Mouse (Mus musculus) bone marrow macrophage, adult 2 months (primary cell): ENCODE measurements at regions not wholly inside any gene's neighbourhood (a gene's known extent, or its start where the extent isn't known, plus 50 kb on each side); places are given as distances from the start of the nearest gene placed in this dataset.

Source experiments
- H3K27ac ChIP-seq: 2 replicates; pipeline ENCODE4 v1.5.1; 2012; ENCODE audit warnings: low read depth, low read length; ENCODE audit not compliant: insufficient read depth
- H3K4me1 ChIP-seq: 2 replicates; pipeline ENCODE4 v1.6.1; 2012; ENCODE audit warnings: low read length; ENCODE audit not compliant: control insufficient read depth, insufficient read depth
- H3K4me3 ChIP-seq: 2 replicates; pipeline ENCODE4 v1.5.1; 2012; ENCODE audit warnings: mild to moderate bottlenecking, low read length, moderate library complexity; ENCODE audit not compliant: insufficient read depth
- CTCF ChIP-seq: IDR thresholded peaks from 2 replicates; pipeline ENCODE4 v1.5.1; 2012; ENCODE audit warnings: low read depth, mild to moderate bottlenecking, low read length, moderate library complexity
- POLR2A ChIP-seq: IDR thresholded peaks from 2 replicates; pipeline ENCODE4 v1.6.1; 2012; ENCODE audit warnings: mild to moderate bottlenecking, low read depth, low read length, borderline replicate concordance

DNA sequence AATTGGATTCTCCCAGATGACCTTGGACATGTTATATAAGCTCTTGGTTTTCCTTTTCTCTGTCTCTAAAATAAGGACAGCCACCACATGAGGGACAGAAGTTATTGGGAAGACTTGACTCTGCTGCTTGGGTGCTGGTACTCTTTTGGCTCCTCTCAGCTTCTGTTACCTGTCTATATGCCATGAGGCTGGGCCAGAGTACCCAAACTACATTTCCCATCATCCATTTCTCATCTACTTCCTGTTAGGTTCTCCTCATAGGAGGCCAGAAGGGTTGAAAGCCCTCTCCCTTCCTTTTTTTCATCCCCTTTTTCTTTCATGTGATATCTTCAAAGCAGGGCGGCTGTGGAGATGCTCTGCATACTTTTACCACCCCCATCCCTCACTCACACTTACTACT, 172.6 kb downstream of the 9530068E07Rik start:
- Histone ChIP-seq H3K4me1 (no peaks in the 10 kb centered on the region), H3K27ac (no peak overlapping the region), H3K4me3 (no peak overlapping the region)
- TF ChIP-seq CTCF (no peak), POLR2A (no peak)

DNA sequence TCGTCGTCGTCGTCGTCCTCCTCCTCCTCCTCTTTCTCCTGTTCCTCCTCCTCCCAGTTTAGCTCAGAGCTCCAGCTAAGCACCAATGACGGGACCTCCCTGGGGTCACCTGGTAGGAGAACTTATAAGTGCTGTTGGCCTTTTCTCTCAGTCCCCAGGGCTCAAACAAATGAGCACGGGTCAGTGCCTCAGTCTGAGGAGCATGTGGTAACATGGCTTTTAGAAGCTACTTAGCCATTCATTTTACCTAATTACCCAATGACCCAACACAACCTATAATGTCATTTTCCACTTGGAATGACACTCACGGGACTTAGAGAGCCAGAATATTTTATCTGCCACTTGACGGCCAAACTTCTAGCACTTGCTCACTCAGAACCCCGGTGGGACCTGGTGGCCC, 173.5 kb downstream of the 9530068E07Rik start:
- Histone ChIP-seq H3K4me3 (no peak overlapping the region), H3K27ac (no peak overlapping the region), H3K4me1 (no peaks in the 10 kb centered on the region)
- TF ChIP-seq CTCF (no peak), POLR2A (no peak)

DNA sequence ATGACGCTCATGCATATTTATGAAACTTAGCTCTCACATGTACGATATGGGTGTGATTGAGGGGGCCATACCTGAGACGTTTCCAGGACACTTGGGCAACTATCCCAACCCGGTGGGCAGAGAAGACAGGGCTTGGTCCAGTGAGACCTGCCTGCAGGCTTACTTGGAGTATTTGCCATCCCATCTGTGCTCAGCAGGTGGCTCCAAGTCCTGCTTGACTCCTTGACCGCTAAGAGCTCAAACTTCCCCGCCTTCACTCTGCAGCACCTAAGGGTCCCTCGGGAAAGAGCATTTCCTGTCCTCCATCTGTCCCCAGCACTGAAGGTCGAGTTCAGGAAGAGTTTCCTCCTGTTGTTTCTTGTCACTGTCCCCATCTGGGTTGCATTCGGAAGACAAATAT, 182.2 kb downstream of the 9530068E07Rik start:
- TF ChIP-seq CTCF (no peak), POLR2A (no peak)
- H3K4me1 ChIP-seq = no peaks in the 10 kb centered on the region
- H3K27ac ChIP-seq = no peak overlapping the region
- H3K4me3 ChIP-seq = no peak overlapping the region

DNA sequence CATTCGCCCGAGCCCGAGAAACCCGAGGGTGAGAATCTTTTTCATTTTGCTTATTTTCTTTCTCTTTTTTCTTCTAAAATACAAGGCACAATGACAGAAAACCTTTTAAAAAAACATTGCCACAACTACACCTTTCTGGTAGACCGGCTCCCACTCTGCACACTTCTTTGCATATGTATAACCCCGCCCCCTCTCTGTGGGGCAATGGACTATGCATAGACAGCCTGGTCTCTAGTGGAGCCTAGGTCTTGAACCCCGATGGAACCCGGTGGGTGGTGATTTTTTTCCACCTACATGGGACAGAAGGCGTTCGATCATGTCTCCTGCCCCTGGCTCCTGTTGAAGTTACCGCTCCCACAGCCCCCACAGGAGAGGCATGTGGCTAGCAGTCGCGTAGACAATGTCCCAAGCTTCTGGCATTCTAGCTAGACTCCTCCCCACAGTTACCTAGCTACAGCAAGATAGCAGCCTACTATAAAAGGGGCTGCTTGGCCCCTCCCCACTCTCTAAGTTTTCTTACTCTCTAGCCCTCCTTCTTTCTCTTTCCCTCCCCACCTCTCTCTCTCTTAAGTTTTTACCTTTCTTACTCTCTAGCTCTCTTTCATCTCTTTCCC, 183.6 kb downstream of the 9530068E07Rik start:
- Histone ChIP-seq H3K27ac (no peak overlapping the region), H3K4me3 (no peak overlapping the region), H3K4me1 (no peaks in the 10 kb centered on the region)
- TF ChIP-seq CTCF (no peak), POLR2A (no peak)

DNA sequence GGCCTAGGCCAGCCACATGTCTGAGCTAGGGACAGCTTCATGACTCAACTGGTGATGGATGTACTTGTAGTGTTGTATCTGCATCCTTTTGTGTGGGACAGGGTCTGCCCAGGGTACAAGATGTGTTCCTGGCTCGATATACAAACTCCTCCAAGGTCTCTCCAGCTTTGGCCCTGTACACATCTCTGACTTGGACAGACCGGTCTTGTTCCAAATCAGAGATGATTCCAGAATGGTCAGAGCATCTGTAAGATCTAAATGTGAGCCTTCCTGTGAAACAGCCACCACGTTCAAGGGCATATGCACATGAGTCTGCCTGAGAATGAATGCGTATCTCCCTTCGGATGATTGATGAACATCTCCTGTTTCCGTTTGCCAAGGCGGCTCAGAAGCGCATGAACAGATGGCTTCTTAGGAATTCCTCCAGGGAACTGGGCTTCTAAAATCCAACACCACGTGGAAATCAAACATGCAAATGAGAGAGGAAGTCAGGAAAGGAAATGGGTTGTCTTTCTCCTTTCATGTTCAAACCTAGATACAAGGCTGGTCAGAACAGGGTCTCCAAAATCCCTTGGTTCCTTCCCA, 172.7 kb upstream of the Fstl4 start:
- Histone ChIP-seq H3K27ac (no peak overlapping the region), H3K4me3 (no peak overlapping the region), H3K4me1 (no peaks in the 10 kb centered on the region)
- TF ChIP-seq CTCF (no peak), POLR2A (no peak)

DNA sequence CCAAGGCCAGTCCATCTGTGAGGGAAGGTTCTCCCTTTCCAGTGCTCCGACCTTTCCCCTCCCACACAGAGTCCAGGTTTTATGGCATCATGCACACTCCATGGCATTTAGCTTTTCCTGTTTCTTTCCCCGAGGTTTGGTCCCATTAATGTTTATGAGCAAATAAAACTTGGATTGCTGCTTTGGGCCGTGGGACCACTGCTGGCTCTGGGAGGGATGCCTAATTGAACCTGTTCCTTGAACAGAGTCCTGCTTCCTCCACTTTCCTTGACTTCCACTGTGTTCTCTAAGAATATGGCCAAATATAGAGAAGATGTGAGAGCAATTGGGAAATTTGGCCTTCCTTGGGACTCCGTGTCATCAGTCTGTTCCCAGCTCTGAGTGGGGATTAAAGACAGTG, 170.3 kb upstream of the Fstl4 start:
- no peaks in the 10 kb centered on the region for H3K4me1 ChIP-seq
- TF ChIP-seq CTCF (no peak), POLR2A (no peak)
- no peak overlapping the region for H3K27ac ChIP-seq
- H3K4me3 ChIP-seq = no peak overlapping the region

DNA sequence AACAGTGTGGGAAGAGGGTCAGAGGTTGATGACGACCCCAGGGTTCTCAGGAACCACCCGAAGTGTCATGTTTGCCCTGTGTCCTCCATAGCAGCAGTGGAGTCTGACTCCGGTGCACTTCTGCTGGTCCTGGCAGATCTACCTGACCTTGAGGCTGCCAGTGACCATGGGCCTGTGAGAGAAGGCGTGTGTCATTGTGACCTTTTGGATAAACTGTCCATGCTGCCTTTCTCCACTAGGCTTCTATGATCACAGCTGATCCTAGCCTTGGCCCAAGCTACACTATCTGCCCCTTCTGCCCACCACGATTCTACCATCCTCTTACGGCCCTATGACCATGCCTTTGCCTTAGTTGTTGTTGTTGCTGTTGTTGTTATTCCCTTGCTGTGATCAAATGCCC, 163.2 kb upstream of the Fstl4 start:
- Histone ChIP-seq H3K4me3 (no peak overlapping the region), H3K4me1 (no peaks in the 10 kb centered on the region), H3K27ac (no peak overlapping the region)
- TF ChIP-seq CTCF = no peak
- no peak for TF ChIP-seq POLR2A

DNA sequence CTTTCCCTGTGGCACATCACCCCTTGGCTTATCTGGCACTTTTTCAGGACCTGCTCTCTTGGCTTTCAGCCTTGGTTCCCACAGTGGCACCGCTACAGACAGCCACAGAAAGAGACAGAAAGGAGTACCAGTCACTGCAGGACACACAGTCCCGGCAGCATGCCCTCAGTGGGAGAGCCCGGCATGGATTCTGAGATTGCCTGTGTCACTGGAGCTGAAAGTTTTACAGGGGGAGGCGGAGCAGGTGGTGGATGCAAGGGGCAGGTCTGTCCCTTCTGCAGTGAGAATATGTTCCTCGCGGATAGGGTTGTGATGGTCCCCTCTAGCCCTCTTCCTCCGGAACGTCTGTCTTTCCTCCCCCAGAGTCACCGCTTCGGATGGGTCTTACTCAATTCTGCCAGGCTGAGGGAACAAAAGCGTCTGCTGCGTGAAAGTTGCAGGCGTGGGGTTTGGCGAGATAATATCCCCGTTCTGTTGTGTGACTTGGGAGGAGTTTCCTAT, 162.3 kb upstream of the Fstl4 start:
- Histone ChIP-seq H3K4me3 (no peak overlapping the region), H3K27ac (no peak overlapping the region), H3K4me1 (no peaks in the 10 kb centered on the region)
- TF ChIP-seq POLR2A (no peak), CTCF (no peak)

DNA sequence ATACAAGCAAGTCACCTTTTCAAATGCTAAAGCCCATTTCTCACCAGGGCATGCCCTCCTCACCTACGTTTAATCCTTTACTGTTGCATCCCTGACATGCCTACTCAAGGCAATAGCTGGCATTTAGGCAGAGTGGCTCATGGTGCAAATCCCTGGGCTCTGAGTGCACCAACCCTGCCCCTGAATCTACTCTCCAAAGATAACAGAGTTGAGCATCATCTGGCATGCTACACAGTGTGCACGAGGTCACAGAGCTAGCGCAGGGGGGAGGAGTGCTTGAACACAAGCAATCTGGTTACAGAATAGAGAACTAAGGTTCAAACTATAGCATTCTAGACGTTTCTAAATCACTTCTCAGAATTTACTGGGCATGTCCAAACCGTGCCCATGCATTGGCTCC, 161.6 kb upstream of the Fstl4 start:
- no peak for TF ChIP-seq POLR2A
- Histone ChIP-seq H3K27ac (no peak overlapping the region), H3K4me3 (no peak overlapping the region), H3K4me1 (no peaks in the 10 kb centered on the region)

DNA sequence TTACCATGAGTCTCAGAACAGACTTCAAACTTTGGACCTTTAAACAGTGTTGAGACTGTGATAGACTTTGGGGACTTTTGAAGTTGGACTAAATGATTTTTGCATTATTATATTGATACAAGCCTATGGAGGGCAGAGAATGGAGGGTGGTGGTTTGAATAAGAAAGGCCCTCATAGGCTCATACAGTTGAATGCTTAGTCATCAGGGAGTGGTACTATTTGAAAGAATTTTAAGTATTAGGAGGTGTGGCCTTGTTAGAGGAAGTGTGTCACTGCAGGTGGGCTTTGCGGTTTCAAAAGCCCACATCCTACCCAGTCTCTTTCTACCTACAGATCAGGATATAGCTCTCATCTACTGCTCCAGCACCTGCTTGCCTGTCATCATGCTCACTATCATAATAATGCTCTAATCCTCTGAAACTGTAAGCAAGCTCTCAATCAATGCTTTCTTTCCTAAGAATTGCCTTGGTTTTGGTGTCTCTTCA, 153.7 kb upstream of the Fstl4 start:
- Histone ChIP-seq H3K27ac (no peak overlapping the region), H3K4me1 (no peaks in the 10 kb centered on the region), H3K4me3 (no peak overlapping the region)
- TF ChIP-seq POLR2A (no peak), CTCF (no peak)

DNA sequence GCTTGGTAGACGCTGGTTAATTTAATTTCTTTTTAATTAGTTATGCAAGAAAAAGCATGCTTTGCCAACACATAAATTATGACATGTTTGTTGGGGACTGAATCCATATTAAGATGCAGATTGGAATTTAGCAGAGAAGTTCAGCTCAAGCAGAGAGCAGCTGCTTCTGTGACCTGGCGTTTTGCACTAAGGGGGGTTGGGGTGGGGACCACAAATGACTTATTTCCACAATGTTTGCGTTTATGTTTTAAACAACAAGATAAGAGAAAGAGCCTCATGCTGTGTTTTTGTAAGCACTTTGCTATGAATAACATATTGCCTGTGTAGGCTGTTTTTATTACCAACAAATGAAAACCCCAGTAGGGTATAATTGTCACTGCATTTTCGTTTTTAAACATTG, 148.8 kb upstream of the Fstl4 start:
- TF ChIP-seq POLR2A (no peak), CTCF (no peak)

More for the DNA sequence above, 148.8 kb upstream of the Fstl4 start:
- H3K4me1 ChIP-seq = no peaks in the 10 kb centered on the region
- H3K27ac ChIP-seq = no peak overlapping the region
- H3K4me3 ChIP-seq = no peak overlapping the region
